Mouse (Mus musculus) bone marrow, adult 2 months (tissue): ENCODE results near the gene Tmprss3.

Experiments
- CTCF ChIP-seq: fragments of 200-500 bp; IDR thresholded peaks from 2 replicates; pipeline ENCODE4 v1.5.1; 2011; ENCODE audit warnings: low read length, control low read depth; ENCODE audit not compliant: control insufficient read depth, insufficient read depth
- POLR2A ChIP-seq: fragments of 200-500 bp; IDR thresholded peaks from 2 replicates; pipeline ENCODE4 v1.6.1; 2011; ENCODE audit warnings: low read depth, mild to moderate bottlenecking, control low read depth, low read length, borderline replicate concordance; ENCODE audit not compliant: control insufficient read depth

GRCm38 (mm10) chr17:31142116-31142515 lies 56.7 kb downstream of the Tmprss3 start:
- TF ChIP-seq POLR2A (no peak), CTCF (no peak)
